Comparison of ENCODE assay signal across 19 mouse cellular contexts in genomic region chr6:34400696-34401095, GRCm38 (mm10). TPM values are rescaled to one million over a fixed set of nuclear protein-coding genes. Genes with fewer than 3 reads are reported as not detected.
DNase-seq lines count a peak whose midpoint lies in the region; TF ChIP-seq lines count a peak whose summit lies in the region.
"Had no signal": no experiment of that assay in that cellular context is flagged by ENCODE, and none has a peak within 500 bp of the region (broad histone marks: within the 10 kb centered on the region; RNA-seq: fewer than 3 reads in every experiment).

No protein-coding gene starts in this region.

- TF ChIP-seq EP300 in heart, adult 2 months (IDR thresholded peaks at IDR 0.05; ENCODE audit: insufficient read depth, low read depth, low read length) = no peak
- no peak for TF ChIP-seq EP300 in ES-Bruce4 (IDR thresholded peaks at IDR 0.05; ENCODE audit: insufficient read depth, low read depth, low read length)

- DNase-seq in heart, adult 11 months = peak; percentile 35
- no peak for DNase-seq in heart, adult 2 months
- DNase-seq in adrenal gland, adult 8-10 months = peak; percentile 49
- DNase-seq in adrenal gland, postnatal 36 days = peak; percentile 58 to 66
- DNase-seq in adipocyte (ENCODE audit: low spot score) = no peak
- DNase-seq: cerebellum, adult 18-20 months; cerebellum, adult 9-11 months; cerebellum, postnatal 36 days; gastrocnemius, postnatal 14 days; heart, postnatal 36 days had no signal

- no peaks in the 10 kb centered on the region; the same call in 1 of the 2 replicates for H3K9me3 ChIP-seq in ES-Bruce4 (replicated peaks; ENCODE audit: control insufficient read depth, insufficient read depth, low read length, poor library complexity, severe bottlenecking)
- H3K9me3 ChIP-seq: embryonic facial prominence, embryonic 13.5 days; forebrain, embryonic 12.5 days; heart, embryonic 13.5 days; hindbrain, embryonic 15.5 days had no signal

- H3K4me1 ChIP-seq in heart, adult 2 months (ENCODE audit: control insufficient read depth, insufficient read depth, low read length) = no peaks in the 10 kb centered on the region
- H3K4me1 ChIP-seq in ES-Bruce4 (ENCODE audit: control insufficient read depth, insufficient read depth, low read length) = peaks cover 3% of the 10 kb centered on the region
- H3K4me1 ChIP-seq: embryonic facial prominence, embryonic 13.5 days; forebrain, embryonic 12.5 days; heart, embryonic 13.5 days; hindbrain, embryonic 15.5 days had no signal

- no peak overlapping the region for H3K4me3 ChIP-seq in heart, adult 2 months
- H3K4me3 ChIP-seq in ES-Bruce4 (ENCODE audit: low read depth, low read length) = no peak overlapping the region
- H3K4me3 ChIP-seq: embryonic facial prominence, embryonic 13.5 days; forebrain, embryonic 12.5 days; heart, embryonic 13.5 days; hindbrain, embryonic 15.5 days had no signal

- no peak overlapping the region for H3K9ac ChIP-seq in heart, adult 2 months (ENCODE audit: low read depth, low read length)
- H3K9ac ChIP-seq in ES-Bruce4 (ENCODE audit: low read depth, poor library complexity, severe bottlenecking) = no peak overlapping the region
- H3K9ac ChIP-seq: embryonic facial prominence, embryonic 13.5 days; forebrain, embryonic 12.5 days; heart, embryonic 13.5 days; hindbrain, embryonic 15.5 days had no signal

- 49% methylated on average over 2 of the region's 2 CpGs for WGBS in heart, adult 2 months

- H3K27ac ChIP-seq in heart, adult 2 months = no peak overlapping the region
- H3K27ac ChIP-seq in ES-Bruce4 (ENCODE audit: insufficient read depth, low read length) = 0 out of 2 replicates have a peak overlapping the region, but pooled peaks have one; percentile 78
- H3K27ac ChIP-seq: embryonic facial prominence, embryonic 13.5 days; forebrain, embryonic 12.5 days; heart, embryonic 13.5 days; hindbrain, embryonic 15.5 days had no signal

- no peaks in the 10 kb centered on the region for H3K36me3 ChIP-seq in heart, adult 2 months (ENCODE audit: control insufficient read depth, insufficient read depth, low read length)
- no peaks in the 10 kb centered on the region; the same call in 1 of the 2 replicates for H3K36me3 ChIP-seq in ES-Bruce4 (ENCODE audit: control insufficient read depth, insufficient read depth, low read length, poor library complexity, severe bottlenecking)
- H3K36me3 ChIP-seq: forebrain, embryonic 12.5 days; hindbrain, embryonic 15.5 days had no signal

- intact Hi-C loops in heart, adult 2 months (cut with DNase I) = no loop called here

- no peak for TF ChIP-seq POLR2A in heart, adult 2 months (IDR thresholded peaks at IDR 0.05; ENCODE audit: insufficient read depth, low read depth, low read length)
- TF ChIP-seq POLR2A in ES-Bruce4 (IDR thresholded peaks at IDR 0.05; ENCODE audit: insufficient read depth, low read length) = no peak

- H3K79me2 ChIP-seq in heart, adult 2 months (replicated peaks; ENCODE audit: control insufficient read depth, insufficient read depth, low read length) = no peaks in the 10 kb centered on the region

- no peaks in the 10 kb centered on the region for H3K27me3 ChIP-seq in heart, adult 2 months (ENCODE audit: control insufficient read depth, insufficient read depth, low read length)
- H3K27me3 ChIP-seq in ES-Bruce4 (ENCODE audit: control insufficient read depth, insufficient read depth, low read length, poor library complexity, severe bottlenecking) = no peaks in the 10 kb centered on the region
- H3K27me3 ChIP-seq: CH12.LX; embryonic facial prominence, embryonic 13.5 days; forebrain, embryonic 12.5 days; heart, embryonic 13.5 days; hindbrain, embryonic 15.5 days had no signal

- TF ChIP-seq CTCF in heart, adult 2 months (IDR thresholded peaks at IDR 0.05) = no peak
- TF ChIP-seq CTCF in ES-Bruce4 (IDR thresholded peaks at IDR 0.05; ENCODE audit: low read depth, low read length) = no peak

RNA-seq across cellular contexts. Expression of gene Akr1b7, which starts 11.4 kb away (rescaled TPM):
- total RNA-seq in heart, adult 2 months (2021) = not detected
- not detected in 2 replicates for polyA plus RNA-seq in heart, adult 2 months (2012; rRNA removed)
- 0.48 and 0.55 TPM in 2 replicates for polyA plus RNA-seq in ES-Bruce4 (2011; ENCODE audit: insufficient read depth, insufficient read length, low read depth, missing spikeins)
- 1,000 to 10,000 TPM; 1,127 to 4,169 (median 2,179) TPM for total RNA-seq in adrenal gland, adult 8-10 months (2022)
- total RNA-seq in adrenal gland, postnatal 36 days (2021) = 1,000 to 10,000 TPM; 2,443 to 8,516 TPM
- total RNA-seq: ES-E14; gastrocnemius, postnatal 14 days; heart, postnatal 36 days had no signal
- polyA plus RNA-seq: embryonic facial prominence, embryonic 13.5 days; forebrain, embryonic 12.5 days; forebrain, embryonic 16.5 days; heart, embryonic 13.5 days; hindbrain, embryonic 11.5 days had no signal

RNA-seq across cellular contexts. Expression of gene Akr1b10, which starts 16.7 kb away (rescaled TPM):
- 10 to 100 TPM; 53.8 to 63.5 TPM for total RNA-seq in heart, adult 2 months (2021)
- 50.5 and 89.4 TPM in 2 replicates for polyA plus RNA-seq in heart, adult 2 months (2012; rRNA removed)
- polyA plus RNA-seq in ES-Bruce4 (2011; ENCODE audit: insufficient read depth, insufficient read length, low read depth, missing spikeins) = 16.5 and 16.9 TPM in 2 replicates
- 100 to 1,000 TPM; 150 to 228 (median 186) TPM for total RNA-seq in adrenal gland, adult 8-10 months (2022)
- total RNA-seq in adrenal gland, postnatal 36 days (2021) = 100 to 1,000 TPM; 142 to 220 TPM

RNA-seq across cellular contexts. Expression of gene Akr1b8, which starts 46.8 kb away (rescaled TPM):
- total RNA-seq in heart, adult 2 months (2021) = 1 to 10 TPM; 3.3 to 3.5 TPM
- 4.2 and 4.8 TPM in 2 replicates for polyA plus RNA-seq in heart, adult 2 months (2012; rRNA removed)
- 4.0 and 4.8 TPM in 2 replicates for polyA plus RNA-seq in ES-Bruce4 (2011; ENCODE audit: insufficient read depth, insufficient read length, low read depth, missing spikeins)
- 100 to 1,000 TPM; 148 to 290 (median 206) TPM for total RNA-seq in adrenal gland, adult 8-10 months (2022)
- total RNA-seq in adrenal gland, postnatal 36 days (2021) = 100 to 1,000 TPM; 233 to 373 TPM

Comparison
In these comparisons a context has a peak if more than half of its experiments do, and no peak if none do; other contexts are left out.
1. DNase-seq: peak in heart, adult 11 months (single experiment), adrenal gland, adult 8-10 months (single experiment) and adrenal gland, postnatal 36 days (2 of 2); none in heart, adult 2 months (0 of 2) and adipocyte (single experiment).
2. RNA of gene Akr1b7, which starts 11.4 kb away (total RNA-seq): 2,443 to 8,516 TPM in adrenal gland, postnatal 36 days and 1,127 to 4,169 TPM in adrenal gland, adult 8-10 months; not detected in heart, adult 2 months; every median in the first group is over 1,000 times any median in the second.
3. RNA of gene Akr1b8, which starts 46.8 kb away (total RNA-seq): 233 to 373 TPM in adrenal gland, postnatal 36 days and 148 to 290 TPM in adrenal gland, adult 8-10 months; 3.3 to 3.5 TPM in heart, adult 2 months; every median in the first group is over 10 times any median in the second.